Mouse (Mus musculus) G1E (cell line): ENCODE results near the gene Whrn. TPM values are rescaled to one million over a fixed set of nuclear protein-coding genes. Genes with fewer than 3 reads are reported as not detected.

ENCODE experiments used
- ATAC-seq: 2 replicates; pipeline ENCODE4 v1.8.0; 2016; ENCODE audit warnings: mild to moderate bottlenecking; ENCODE audit not compliant: insufficient number of reproducible peaks, poor library complexity, low FRiP score, severe bottlenecking; ENCODE audit errors: extremely low read depth
- DNase-seq: peaks from one replicate; pipeline ENCODE4 v3.0.0; 2012; ENCODE audit warnings: low spot score
- H3K27me3 ChIP-seq: 2 replicates; pipeline ENCODE4 v1.6.1; 2012; ENCODE audit warnings: mild to moderate bottlenecking, low read length, inconsistent platforms; ENCODE audit not compliant: insufficient read depth
- H3K36me3 ChIP-seq: replicated peaks from 2 replicates; pipeline ENCODE3; 2012; ENCODE audit warnings: mild to moderate bottlenecking, inconsistent platforms
- H3K4me1 ChIP-seq: 2 replicates; pipeline ENCODE4 v1.6.1; 2012; ENCODE audit warnings: low read depth, low read length, inconsistent platforms, mixed read lengths; ENCODE audit not compliant: insufficient read depth
- H3K4me3 ChIP-seq: 2 replicates; pipeline ENCODE4 v1.5.1; 2012; ENCODE audit warnings: low read depth, mild to moderate bottlenecking, inconsistent platforms, low read length, moderate library complexity, mixed read lengths
- H3K9me3 ChIP-seq: replicated peaks from 2 replicates; pipeline ENCODE4 v1.6.1; 2012; ENCODE audit warnings: inconsistent platforms
- CTCF ChIP-seq: IDR thresholded peaks from 2 replicates; pipeline ENCODE4 v1.5.1; 2012; ENCODE audit warnings: low read depth, low read length, inconsistent platforms, mixed read lengths
- GATA1 ChIP-seq: IDR thresholded peaks from 2 replicates; pipeline ENCODE4 v1.6.1; 2012; ENCODE audit warnings: borderline replicate concordance, low read length, inconsistent platforms, mixed read lengths
- GATA2 ChIP-seq: IDR thresholded peaks from 2 replicates; pipeline ENCODE4 v1.6.1; 2012; ENCODE audit warnings: low read depth, low read length, inconsistent platforms, borderline replicate concordance
- POLR2AphosphoS5 ChIP-seq: IDR thresholded peaks from 2 replicates; pipeline ENCODE4 v1.6.1; 2012; ENCODE audit warnings: low read depth, low read length, inconsistent platforms; ENCODE audit not compliant: insufficient replicate concordance
- TAL1 ChIP-seq: conservative IDR thresholded peaks from 2 replicates; pipeline ENCODE4 v1.6.1; 2012; ENCODE audit warnings: low read depth, low read length, inconsistent platforms, mixed read lengths
- polyA plus RNA-seq: library from polyadenylated mRNA; stranded (reverse); fragments of >175 nt; gene quantifications from 2 replicates; pipeline ENCODE4 v1.2.3, GENCODE M21; 2012
- total RNA-seq, 2 experiments: library from RNA; stranded (forward) in 1 of 2; stranded (reverse) in 1 of 2; fragments of 200-1000 nt in 1 of 2; fragments of >200 nt in 1 of 2; fragmentation: Nextera tagmentation in 1 of 2; gene quantifications; 2 replicates each; pipeline ENCODE4 v1.2.3; 2014 to 2017

Whrn gene
- total and polyA plus RNA-seq, 3 experiments, result 0.38 TPM; not detected in 2

GRCm38 (mm10) chr4:63480098-63480844 lies 15.5 kb downstream of the Whrn start:
- DNase-seq, result no peak
- no peak for ATAC-seq

GRCm38 (mm10) chr4:63478036-63478435 lies 17.8 kb downstream of the Whrn start:
- Histone ChIP-seq H3K36me3 (no peaks in the 10 kb centered on the region), H3K4me1 (no peaks in the 10 kb centered on the region), H3K9me3 (peaks cover 81% of the 10 kb centered on the region), H3K4me3 (no peak overlapping the region), H3K27me3 (no peaks in the 10 kb centered on the region)
- DNase-seq, result no peak
- TF ChIP-seq CTCF, result no peak
- no peak for TF ChIP-seq GATA2
- no peak for TF ChIP-seq POLR2AphosphoS5
- no peak for TF ChIP-seq TAL1
- TF ChIP-seq GATA1, result no peak
- no peak for ATAC-seq

More at GRCm38 (mm10) chr4:63480098-63480844, 15.5 kb downstream of the Whrn start:
- no peaks in the 10 kb centered on the region for H3K4me1 ChIP-seq
- no peaks in the 10 kb centered on the region for H3K27me3 ChIP-seq
- peaks cover 70% of the 10 kb centered on the region for H3K9me3 ChIP-seq
- H3K4me3 ChIP-seq, result no peak overlapping the region
- H3K36me3 ChIP-seq, result no peaks in the 10 kb centered on the region
- TF ChIP-seq GATA1 (no peak), CTCF (no peak), TAL1 (no peak), GATA2 (no peak), POLR2AphosphoS5 (no peak)

- Histone ChIP-seq H3K27me3 (no peaks in the 10 kb centered on the region), H3K36me3 (no peaks in the 10 kb centered on the region), H3K9me3 (peaks cover 84% of the 10 kb centered on the region), H3K4me1 (no peaks in the 10 kb centered on the region), H3K4me3 (no peak overlapping the region)
- TF ChIP-seq CTCF, result no peak
- no peak for TF ChIP-seq TAL1
- TF ChIP-seq GATA2, result no peak
- TF ChIP-seq GATA1, result no peak
- TF ChIP-seq POLR2AphosphoS5, result no peak
- ATAC-seq (no peak), DNase-seq (no peak)
These were observed 18.9 kb downstream of the Whrn start for GRCm38 (mm10) chr4:63476891-63477290.

GRCm38 (mm10) chr4:63475208-63475607 lies 20.6 kb downstream of the Whrn start:
- Histone ChIP-seq H3K4me1 (no peaks in the 10 kb centered on the region), H3K27me3 (no peaks in the 10 kb centered on the region), H3K9me3 (peaks cover 85% of the 10 kb centered on the region), H3K36me3 (no peaks in the 10 kb centered on the region), H3K4me3 (no peak overlapping the region)
- ATAC-seq (no peak), DNase-seq (no peak)
- no peak for TF ChIP-seq GATA2
- TF ChIP-seq POLR2AphosphoS5, result no peak
- TF ChIP-seq TAL1, result no peak
- TF ChIP-seq GATA1, result no peak
- no peak for TF ChIP-seq CTCF

- TF ChIP-seq POLR2AphosphoS5, result no peak
- TF ChIP-seq GATA2, result no peak
- TF ChIP-seq GATA1, result no peak
- no peaks in the 10 kb centered on the region for H3K4me1 ChIP-seq
- ATAC-seq (no peak), DNase-seq (no peak)
- peaks cover 85% of the 10 kb centered on the region for H3K9me3 ChIP-seq
- H3K36me3 ChIP-seq, result no peaks in the 10 kb centered on the region
- no peaks in the 10 kb centered on the region for H3K27me3 ChIP-seq
- no peak overlapping the region for H3K4me3 ChIP-seq
These were observed 21.4 kb downstream of the Whrn start for GRCm38 (mm10) chr4:63474439-63474838.

GRCm38 (mm10) chr4:63467338-63467737 lies 28.5 kb downstream of the Whrn start:
- TF ChIP-seq TAL1, result no peak
- TF ChIP-seq GATA1, result no peak
- TF ChIP-seq CTCF, result no peak
- TF ChIP-seq GATA2, result no peak
- TF ChIP-seq POLR2AphosphoS5, result no peak
- no peaks in the 10 kb centered on the region for H3K4me1 ChIP-seq
- H3K36me3 ChIP-seq, result no peaks in the 10 kb centered on the region
- ATAC-seq (no peak), DNase-seq (no peak)
- no peaks in the 10 kb centered on the region for H3K27me3 ChIP-seq
- peaks cover 91% of the 10 kb centered on the region for H3K9me3 ChIP-seq
- no peak overlapping the region for H3K4me3 ChIP-seq
